In the genomic region with DNA sequence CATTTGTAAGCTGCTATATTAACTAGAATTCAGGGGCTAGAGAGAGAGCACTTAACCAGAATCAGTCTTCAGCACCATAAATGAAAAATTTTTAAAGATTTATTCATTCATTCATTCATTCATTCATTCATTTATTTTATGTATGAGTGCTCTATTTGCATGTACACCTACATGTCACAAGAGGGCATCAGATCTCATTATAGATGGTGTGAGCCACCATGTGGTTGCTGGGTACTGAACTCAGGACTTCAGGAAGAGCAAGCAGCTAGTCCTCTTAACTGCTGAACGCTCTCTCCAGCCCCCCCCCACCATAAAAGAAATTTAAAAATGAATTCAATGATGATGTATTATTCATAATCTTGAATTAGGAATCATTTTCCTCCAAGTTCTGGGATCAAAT, we compare ENCODE assay signal across 25 mouse cellular contexts. TPM values are rescaled to one million over a fixed set of nuclear protein-coding genes. Genes with fewer than 3 reads are reported as not detected.
A peak's percentile ranks its signal among the peaks of the same experiment; 100 is the strongest.
DNase-seq lines count a peak whose midpoint lies in the region; ATAC-seq and TF ChIP-seq lines count a peak whose summit lies in the region.
"Had no signal": no experiment of that assay in that cellular context is flagged by ENCODE, and none has a peak within 500 bp of the region (broad histone marks: within the 10 kb centered on the region; RNA-seq: fewer than 3 reads in every experiment).

No protein-coding gene starts in this region.

- H3K27me3 ChIP-seq in Patski, result no peaks in the 10 kb centered on the region
- no peaks in the 10 kb centered on the region for H3K27me3 ChIP-seq in splenic B cell, adult 2 months (ENCODE audit: control insufficient read depth, insufficient read depth, low read length, poor library complexity, severe bottlenecking)
- H3K27me3 ChIP-seq in hindbrain, embryonic 14.5 days (ENCODE audit: control insufficient read depth, insufficient read depth, low read length), result no peaks in the 10 kb centered on the region
- no peaks in the 10 kb centered on the region for H3K27me3 ChIP-seq in forebrain, embryonic 15.5 days
- H3K27me3 ChIP-seq: heart, embryonic 15.5 days; megakaryocyte, embryonic 14.5 days; midbrain, embryonic 15.5 days; neural tube, embryonic 15.5 days had no signal

- peak; percentile 39 for TF ChIP-seq CTCF in layer of hippocampus, adult 2 months (conservative IDR thresholded peaks at IDR 0.05)
- TF ChIP-seq CTCF in Patski (IDR thresholded peaks at IDR 0.05), result peak; percentile 42

- in situ Hi-C loops in Patski (cut with MboI; ENCODE audit: low pct_unique_long_range_greater_than_20kb), result no loop called here

- H3K9me3 ChIP-seq in hindbrain, embryonic 14.5 days (ENCODE audit: control insufficient read depth, low read length), result no peaks in the 10 kb centered on the region
- H3K9me3 ChIP-seq in forebrain, embryonic 15.5 days, result no peaks in the 10 kb centered on the region
- H3K9me3 ChIP-seq: forebrain, embryonic 10.5 days; heart, embryonic 15.5 days; hindbrain, embryonic 10.5 days; megakaryocyte, embryonic 14.5 days; midbrain, embryonic 15.5 days; neural tube, embryonic 15.5 days had no signal

- H3K9ac ChIP-seq in hindbrain, embryonic 14.5 days, result no peak overlapping the region
- H3K9ac ChIP-seq in forebrain, embryonic 15.5 days (replicated peaks), result no peak overlapping the region
- H3K9ac ChIP-seq: heart, embryonic 15.5 days; midbrain, embryonic 15.5 days; neural tube, embryonic 15.5 days had no signal

- POLR2A ChIA-PET in Patski (lab: Charles Lee), result no interaction called here

- no peak for DNase-seq in layer of hippocampus, adult 2 months (ENCODE audit: low spot score in 2 of 2)
- no peak for DNase-seq in layer of hippocampus, postnatal 10 days (ENCODE audit: low spot score in 2 of 2)
- DNase-seq in CD4-positive helper T cell, adult 2 months (ENCODE audit: low read depth, low spot score), result peak; percentile 29
- no peak for DNase-seq in Patski (ENCODE audit: low read depth, low spot score)
- DNase-seq in splenic B cell, adult 2 months (ENCODE audit: low read depth, low spot score), result peak; percentile 22
- DNase-seq in hindbrain, embryonic 14.5 days (ENCODE audit: low spot score), result no peak
- DNase-seq: adrenal gland, postnatal 36 days; cerebellum, adult 18-20 months; cerebellum, postnatal 25 days; gastrocnemius, postnatal 14 days; heart, adult 18-20 months; kidney, adult 9 months; kidney, postnatal 36 days; layer of hippocampus, postnatal 36 days; lung, adult 18-20 months; lung, postnatal 14 days had no signal

- no peaks in the 10 kb centered on the region for H3K36me3 ChIP-seq in splenic B cell, adult 2 months (ENCODE audit: control insufficient read depth, insufficient read depth, low read length, poor library complexity, severe bottlenecking)
- H3K36me3 ChIP-seq in hindbrain, embryonic 14.5 days (replicated peaks; ENCODE audit: control insufficient read depth, insufficient read depth), result no peaks in the 10 kb centered on the region
- no peaks in the 10 kb centered on the region for H3K36me3 ChIP-seq in forebrain, embryonic 15.5 days
- H3K36me3 ChIP-seq: heart, embryonic 15.5 days; midbrain, embryonic 15.5 days; neural tube, embryonic 15.5 days had no signal

- WGBS in hindbrain, embryonic 14.5 days, result 84% methylated on average over 1 of the region's 1 CpGs
- 95% methylated on average over 1 of the region's 1 CpGs for WGBS in forebrain, embryonic 15.5 days

- no peaks in the 10 kb centered on the region for H3K4me1 ChIP-seq in hindbrain, embryonic 14.5 days (replicated peaks; ENCODE audit: control insufficient read depth, insufficient read depth, low read length)
- no peaks in the 10 kb centered on the region for H3K4me1 ChIP-seq in forebrain, embryonic 15.5 days
- H3K4me1 ChIP-seq: forebrain, embryonic 10.5 days; heart, embryonic 15.5 days; hindbrain, embryonic 10.5 days; megakaryocyte, embryonic 14.5 days; midbrain, embryonic 15.5 days; neural tube, embryonic 15.5 days had no signal

- CTCF ChIA-PET in Patski (lab: Charles Lee), result no interaction called here

- no peak for ATAC-seq in Patski
- ATAC-seq in hindbrain, embryonic 14.5 days (ENCODE audit: low FRiP score), result no peak
- ATAC-seq in forebrain, embryonic 15.5 days (replicated peaks), result no peak
- ATAC-seq: inflammation-experienced regulatory T-cells, adult 6 months; midbrain, embryonic 15.5 days had no signal

- no peak overlapping the region for H3K27ac ChIP-seq in layer of hippocampus, adult 2 months
- no peak overlapping the region for H3K27ac ChIP-seq in hindbrain, embryonic 14.5 days
- H3K27ac ChIP-seq in forebrain, embryonic 15.5 days (replicated peaks), result no peak overlapping the region
- H3K27ac ChIP-seq: forebrain, embryonic 10.5 days; heart, embryonic 15.5 days; hindbrain, embryonic 10.5 days; midbrain, embryonic 15.5 days; neural tube, embryonic 15.5 days had no signal

- H3K4me2 ChIP-seq in hindbrain, embryonic 14.5 days (replicated peaks), result no peak overlapping the region
- H3K4me2 ChIP-seq in forebrain, embryonic 15.5 days (replicated peaks), result no peak overlapping the region
- H3K4me2 ChIP-seq: heart, embryonic 15.5 days; midbrain, embryonic 15.5 days; neural tube, embryonic 15.5 days had no signal

- no peak overlapping the region for H3K4me3 ChIP-seq in layer of hippocampus, adult 2 months
- no peak overlapping the region for H3K4me3 ChIP-seq in hindbrain, embryonic 14.5 days (replicated peaks; ENCODE audit: low read length)
- no peak overlapping the region for H3K4me3 ChIP-seq in forebrain, embryonic 15.5 days
- H3K4me3 ChIP-seq: forebrain, embryonic 10.5 days; heart, embryonic 15.5 days; hindbrain, embryonic 10.5 days; megakaryocyte, embryonic 14.5 days; midbrain, embryonic 15.5 days; myocyte; neural tube, embryonic 15.5 days had no signal

RNA-seq across cellular contexts. Expression of gene Armc8, which starts 22.4 kb away (rescaled TPM):
- total RNA-seq in layer of hippocampus, adult 2 months (2021), result 10 to 100 TPM; 57.8 to 58.0 TPM
- 10 to 100 TPM; 58.3 to 61.2 TPM for total RNA-seq in layer of hippocampus, postnatal 10 days (2021)
- polyA plus RNA-seq in Patski (2021), result 22.6 TPM
- 78.3 and 83.0 TPM in 2 replicates for polyA plus RNA-seq in hindbrain, embryonic 14.5 days (2014; fragmentation: Nextera tagmentation; extraction: Ambion mirVana)
- 59.9 and 60.2 TPM in 2 replicates for polyA plus RNA-seq in forebrain, embryonic 15.5 days (2015; fragmentation: Nextera tagmentation; extraction: Ambion mirVana)

RNA-seq across cellular contexts. Expression of gene Dbr1, which starts 29.3 kb away (rescaled TPM):
- 10 to 100 TPM; 12.5 to 16.1 TPM for total RNA-seq in layer of hippocampus, adult 2 months (2021)
- 10 to 100 TPM; 12.4 to 13.0 TPM for total RNA-seq in layer of hippocampus, postnatal 10 days (2021)
- 18.6 TPM for polyA plus RNA-seq in Patski (2021)
- 22.1 and 23.7 TPM in 2 replicates for polyA plus RNA-seq in hindbrain, embryonic 14.5 days (2014; fragmentation: Nextera tagmentation; extraction: Ambion mirVana)
- polyA plus RNA-seq in forebrain, embryonic 15.5 days (2015; fragmentation: Nextera tagmentation; extraction: Ambion mirVana), result 28.9 and 31.6 TPM in 2 replicates

Comparison
In these comparisons a context has a peak if more than half of its experiments do, and no peak if none do; other contexts are left out.
1. DNase-seq: peak in CD4-positive helper T cell, adult 2 months (single experiment) and splenic B cell, adult 2 months (single experiment); none in layer of hippocampus, adult 2 months (0 of 2), layer of hippocampus, postnatal 10 days (0 of 2), Patski (single experiment) and hindbrain, embryonic 14.5 days (single experiment).